Mouse (Mus musculus): ENCODE results near the gene Zfp445.

GRCm38 (mm10) chr9:122874653-122875052, 8.8 kb upstream of the Zfp445 start:
- no peak for TF ChIP-seq GATA1 (IDR thresholded peaks at IDR 0.05; ENCODE audit: borderline replicate concordance, low read length)
- no peak for TF ChIP-seq FLI1 (IDR thresholded peaks at IDR 0.05; ENCODE audit: low read length)

Data from megakaryocyte, embryonic 14.5 days (primary cell).